Mouse (Mus musculus): ENCODE data around the gene Slitrk1. TPM values are rescaled to one million over a fixed set of nuclear protein-coding genes. Genes with fewer than 3 reads are reported as not detected.
A peak's percentile ranks its signal among the peaks of the same experiment; 100 is the strongest.

Gene Slitrk1
- 6.5 and 6.6 TPM in 2 replicates for polyA plus RNA-seq (2014; fragmentation: Nextera tagmentation; extraction: Ambion mirVana)

GRCm38 (mm10) chr14:108913714-108914263 lies at the start of gene Slitrk1:
Gene Slitrk1 (minus strand): TSS chr14:108914158.
- Histone ChIP-seq H3K27me3 (ENCODE audit: control insufficient read depth, insufficient read depth, low read length) (peaks cover 2% of the 10 kb centered on the region; the same call in 1 of the 2 replicates), H3K4me1 (ENCODE audit: control insufficient read depth, insufficient read depth, low read length) (peaks cover 14% of the 10 kb centered on the region; the same call in 1 of the 2 replicates), H3K4me3 (ENCODE audit: low read depth, low read length) (peak within 1 kb of the TSS; percentile 53), H3K9me3 (ENCODE audit: control insufficient read depth, low read length) (no peaks in the 10 kb centered on the region), H3K36me3 (ENCODE audit: control insufficient read depth, insufficient read depth, low read length) (no peaks in the 10 kb centered on the region), H3K4me2 (peak within 1 kb of the TSS; percentile 71), H3K9ac (ENCODE audit: low read length) (peak within 1 kb of the TSS; percentile 70), H3K27ac (ENCODE audit: low read depth, low read length) (peak within 1 kb of the TSS; percentile 81)
- 0% methylated on average over 25 of the region's 25 CpGs for WGBS
- ATAC-seq (ENCODE audit: low FRiP score) (peak; percentile 80), DNase-seq (ENCODE audit: low spot score, missing footprints) (peak; percentile 98)

GRCm38 (mm10) chr14:108935777-108936176 lies 21.8 kb upstream of the Slitrk1 start:
- DNase-seq (ENCODE audit: low spot score, missing footprints) (no peak), ATAC-seq (ENCODE audit: low FRiP score) (no peak)
- Histone ChIP-seq H3K9me3 (ENCODE audit: control insufficient read depth, low read length) (no peaks in the 10 kb centered on the region), H3K4me2 (no peak overlapping the region), H3K4me1 (ENCODE audit: control insufficient read depth, insufficient read depth, low read length) (no peaks in the 10 kb centered on the region), H3K36me3 (ENCODE audit: control insufficient read depth, insufficient read depth, low read length) (no peaks in the 10 kb centered on the region), H3K27ac (ENCODE audit: low read depth, low read length) (no peak overlapping the region), H3K27me3 (ENCODE audit: control insufficient read depth, insufficient read depth, low read length) (no peaks in the 10 kb centered on the region), H3K9ac (ENCODE audit: low read length) (no peak overlapping the region), H3K4me3 (ENCODE audit: low read depth, low read length) (no peak overlapping the region)
- WGBS = 69% methylated on average over 1 of the region's 1 CpGs

GRCm38 (mm10) chr14:108914336-108914735 lies 378 bp upstream of the Slitrk1 start:
- H3K36me3 ChIP-seq (ENCODE audit: control insufficient read depth, insufficient read depth, low read length) = no peaks in the 10 kb centered on the region
- no peak for DNase-seq (ENCODE audit: low spot score, missing footprints)
- peaks cover 2% of the 10 kb centered on the region; the same call in 1 of the 2 replicates for H3K27me3 ChIP-seq (ENCODE audit: control insufficient read depth, insufficient read depth, low read length)
- no peak overlapping the region for H3K27ac ChIP-seq (ENCODE audit: low read depth, low read length)
- peak overlapping the region; percentile 71 for H3K4me2 ChIP-seq
- peaks cover 13% of the 10 kb centered on the region; the same call in 1 of the 2 replicates for H3K4me1 ChIP-seq (ENCODE audit: control insufficient read depth, insufficient read depth, low read length)
- no peaks in the 10 kb centered on the region for H3K9me3 ChIP-seq (ENCODE audit: control insufficient read depth, low read length)
- H3K4me3 ChIP-seq (ENCODE audit: low read depth, low read length) = peak overlapping the region; percentile 53
- ATAC-seq (ENCODE audit: low FRiP score) = no peak
- 17% methylated on average over 16 of the region's 16 CpGs for WGBS
- H3K9ac ChIP-seq (ENCODE audit: low read length) = no peak overlapping the region

- Histone ChIP-seq H3K27me3 (ENCODE audit: control insufficient read depth, insufficient read depth, low read length) (peaks cover 2% of the 10 kb centered on the region; the same call in 1 of the 2 replicates), H3K27ac (ENCODE audit: low read depth, low read length) (no peak overlapping the region; the same call in 1 of the 2 replicates), H3K4me1 (ENCODE audit: control insufficient read depth, insufficient read depth, low read length) (peaks cover 14% of the 10 kb centered on the region; the same call in 1 of the 2 replicates), H3K36me3 (ENCODE audit: control insufficient read depth, insufficient read depth, low read length) (no peaks in the 10 kb centered on the region), H3K4me2 (peak overlapping the region; percentile 71), H3K4me3 (ENCODE audit: low read depth, low read length) (peak overlapping the region; percentile 53), H3K9ac (ENCODE audit: low read length) (peak overlapping the region; percentile 70), H3K9me3 (ENCODE audit: control insufficient read depth, low read length) (no peaks in the 10 kb centered on the region)
- ATAC-seq (ENCODE audit: low FRiP score) (no peak), DNase-seq (ENCODE audit: low spot score, missing footprints) (peak; percentile 93)
- under 1% methylated on average over 21 of the region's 21 CpGs for WGBS
These were observed 975 bp downstream of the Slitrk1 start for GRCm38 (mm10) chr14:108912876-108913490.

GRCm38 (mm10) chr14:108912021-108912875 lies 1.7 kb downstream of the Slitrk1 start:
- H3K36me3 ChIP-seq (ENCODE audit: control insufficient read depth, insufficient read depth, low read length) = no peaks in the 10 kb centered on the region
- 2% methylated on average over 24 of the region's 24 CpGs for WGBS
- no peak overlapping the region for H3K27ac ChIP-seq (ENCODE audit: low read depth, low read length)
- peak; percentile 18; the same call in 1 of the 2 replicates for ATAC-seq (ENCODE audit: low FRiP score)
- peak; percentile 92 for DNase-seq (ENCODE audit: low spot score, missing footprints)
- peak overlapping the region; percentile 71 for H3K4me2 ChIP-seq
- peaks cover 14% of the 10 kb centered on the region; the same call in 1 of the 2 replicates for H3K4me1 ChIP-seq (ENCODE audit: control insufficient read depth, insufficient read depth, low read length)
- peak overlapping the region; percentile 70 for H3K9ac ChIP-seq (ENCODE audit: low read length)
- peak overlapping the region; percentile 53 for H3K4me3 ChIP-seq (ENCODE audit: low read depth, low read length)
- no peaks in the 10 kb centered on the region for H3K9me3 ChIP-seq (ENCODE audit: control insufficient read depth, low read length)
- H3K27me3 ChIP-seq (ENCODE audit: control insufficient read depth, insufficient read depth, low read length) = peaks cover 2% of the 10 kb centered on the region; the same call in 1 of the 2 replicates

DNA sequence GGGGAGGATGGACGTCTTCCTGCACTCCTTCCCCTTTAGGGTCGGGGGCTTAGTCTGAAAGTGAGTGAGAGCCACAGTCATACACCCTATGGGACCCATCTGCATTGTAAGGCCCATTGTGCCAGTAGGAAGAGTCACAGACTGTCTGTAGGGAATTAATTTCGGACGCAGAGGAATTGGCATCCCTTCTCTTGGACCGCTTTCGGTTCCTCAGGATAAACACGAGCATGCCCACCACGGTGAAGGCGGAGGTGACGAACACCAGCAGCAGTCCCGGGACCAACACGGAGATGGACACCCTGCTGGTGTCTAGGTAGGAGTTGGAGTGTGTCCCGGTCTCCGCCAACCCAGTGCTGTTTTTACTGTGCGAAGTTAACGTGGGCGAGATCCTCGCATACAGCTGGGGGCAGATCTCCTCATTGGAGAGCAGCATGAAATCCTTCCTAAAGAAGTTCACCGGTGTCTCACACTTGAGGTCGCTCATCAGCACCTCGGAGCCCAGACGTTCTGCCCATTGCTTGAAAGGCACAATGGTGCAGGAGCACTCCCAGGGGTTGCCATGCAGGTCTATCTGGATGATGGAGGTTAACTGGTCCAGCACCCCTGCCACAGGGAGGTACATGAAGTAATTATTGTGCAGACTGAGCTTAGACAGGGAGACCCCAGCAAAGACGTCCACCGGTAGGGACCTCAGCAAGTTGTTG lies 2.7 kb downstream of the Slitrk1 start:
- H3K27ac ChIP-seq (ENCODE audit: low read depth, low read length) = no peak overlapping the region
- ATAC-seq (ENCODE audit: low FRiP score) (peak; percentile 19; the same call in 1 of the 2 replicates), DNase-seq (ENCODE audit: low spot score, missing footprints) (peak; percentile 93)
- H3K4me1 ChIP-seq (ENCODE audit: control insufficient read depth, insufficient read depth, low read length) = peaks cover 14% of the 10 kb centered on the region; the same call in 1 of the 2 replicates
- WGBS = under 1% methylated on average over 24 of the region's 24 CpGs
- H3K27me3 ChIP-seq (ENCODE audit: control insufficient read depth, insufficient read depth, low read length) = peaks cover 2% of the 10 kb centered on the region; the same call in 1 of the 2 replicates
- H3K4me2 ChIP-seq = peak overlapping the region; percentile 71
- peak overlapping the region; percentile 53 for H3K4me3 ChIP-seq (ENCODE audit: low read depth, low read length)
- peak overlapping the region; percentile 56 for H3K9ac ChIP-seq (ENCODE audit: low read length)
- no peaks in the 10 kb centered on the region for H3K36me3 ChIP-seq (ENCODE audit: control insufficient read depth, insufficient read depth, low read length)
- no peaks in the 10 kb centered on the region for H3K9me3 ChIP-seq (ENCODE audit: control insufficient read depth, low read length)

- H3K27ac ChIP-seq (ENCODE audit: low read depth, low read length) = no peak overlapping the region
- DNase-seq (ENCODE audit: low spot score, missing footprints) (peak; percentile 80), ATAC-seq (ENCODE audit: low FRiP score) (peak; percentile 25)
- H3K9ac ChIP-seq (ENCODE audit: low read length) = peak overlapping the region; percentile 56
- no peaks in the 10 kb centered on the region for H3K9me3 ChIP-seq (ENCODE audit: control insufficient read depth, low read length)
- peaks cover 14% of the 10 kb centered on the region; the same call in 1 of the 2 replicates for H3K4me1 ChIP-seq (ENCODE audit: control insufficient read depth, insufficient read depth, low read length)
- H3K27me3 ChIP-seq (ENCODE audit: control insufficient read depth, insufficient read depth, low read length) = peaks cover 2% of the 10 kb centered on the region; the same call in 1 of the 2 replicates
- peak overlapping the region; percentile 53 for H3K4me3 ChIP-seq (ENCODE audit: low read depth, low read length)
- WGBS = 2% methylated on average over 19 of the region's 19 CpGs
- no peaks in the 10 kb centered on the region for H3K36me3 ChIP-seq (ENCODE audit: control insufficient read depth, insufficient read depth, low read length)
- H3K4me2 ChIP-seq = peak overlapping the region; percentile 71
These were observed 3.4 kb downstream of the Slitrk1 start for GRCm38 (mm10) chr14:108910449-108911137.

All from midbrain, embryonic 11.5 days (tissue).